Mouse (Mus musculus) C2C12 (cell line): Measurements from ENCODE around the gene Gm13723.

Source experiments
- CTCF ChIP-seq: IDR thresholded peaks from one replicate; pipeline ENCODE4 v1.5.1; 2011; ENCODE audit not compliant: control insufficient read depth, insufficient read depth, insufficient read length
- MAX ChIP-seq: IDR thresholded peaks from one replicate; pipeline ENCODE4 v1.6.1; 2011; ENCODE audit warnings: mild to moderate bottlenecking, control low read depth
- MYOD1 ChIP-seq: IDR thresholded peaks from one replicate; pipeline ENCODE4 v1.6.1; 2011; ENCODE audit warnings: low read depth; ENCODE audit not compliant: control insufficient read depth, insufficient read length

GRCm38 (mm10) chr2:86892116-86892515 lies 17.5 kb upstream of the Gm13723 start, which contains the start of gene Olfr1097:
- TF ChIP-seq CTCF (no peak), MAX (no peak), MYOD1 (no peak)
